Mouse (Mus musculus) midbrain, embryonic 16.5 days (tissue): ENCODE results near the gene Tmem235. TPM values are rescaled to one million over a fixed set of nuclear protein-coding genes. Genes with fewer than 3 reads are reported as not detected.

Source experiments
- ATAC-seq: fragments of 200-750 bp; cut with Nextera tagmentation; 2 replicates; pipeline ENCODE4 v1.8.0; 2017; ENCODE audit warnings: moderate TSS enrichment
- H3K27ac ChIP-seq: fragments of 300-500 bp; sonication (generic); 2 replicates; pipeline ENCODE4 v1.5.1; 2014; ENCODE audit warnings: mild to moderate bottlenecking, low read length, mixed read lengths
- H3K27me3 ChIP-seq: fragments of 300-500 bp; sonication (generic); 2 replicates; pipeline ENCODE4 v1.6.1; 2014; ENCODE audit warnings: low read depth, low read length, mixed read lengths; ENCODE audit not compliant: control insufficient read depth, insufficient read depth
- H3K36me3 ChIP-seq: fragments of 300-500 bp; sonication (generic); 2 replicates; pipeline ENCODE4 v1.6.1; 2014; ENCODE audit warnings: mild to moderate bottlenecking, low read length, moderate library complexity, mixed read lengths; ENCODE audit not compliant: control insufficient read depth, insufficient read depth
- H3K4me1 ChIP-seq: fragments of 300-500 bp; sonication (generic); 2 replicates; pipeline ENCODE4 v1.6.1; 2014; ENCODE audit warnings: mild to moderate bottlenecking, low read length, mixed read lengths; ENCODE audit not compliant: control insufficient read depth, insufficient read depth
- H3K4me2 ChIP-seq: fragments of 300-500 bp; sonication (generic); 2 replicates; pipeline ENCODE4 v1.6.1; 2014; ENCODE audit warnings: mild to moderate bottlenecking, low read length, mixed read lengths
- H3K4me3 ChIP-seq: fragments of 300-500 bp; sonication (generic); 2 replicates; pipeline ENCODE4 v1.5.1; 2014; ENCODE audit warnings: low read depth, mild to moderate bottlenecking, low read length, moderate library complexity, mixed read lengths
- H3K9ac ChIP-seq: fragments of 300-500 bp; sonication (generic); 2 replicates; pipeline ENCODE4 v1.6.1; 2014; ENCODE audit warnings: low read depth, low read length, mixed read lengths
- H3K9me3 ChIP-seq: fragments of 300-500 bp; sonication (generic); replicated peaks from 2 replicates; pipeline ENCODE4 v1.6.1; 2014; ENCODE audit warnings: mild to moderate bottlenecking, low read length, mixed read lengths; ENCODE audit not compliant: control insufficient read depth, poor library complexity, severe bottlenecking
- WGBS: fragments of 180-500 bp; shearing (Covaris S2); extraction: QIAGEN DNeasy Blood & Tissue Kit; methylation state at CpG from one replicate; pipeline ENCODE4 v1.1.7; 2014; 5-methylcytosine and 5-hydroxymethylcytosine counted together
- polyA plus RNA-seq: library from polyadenylated mRNA; unstranded; fragments of >200 nt; fragmentation: Nextera tagmentation; extraction: Ambion mirVana; gene quantifications from 2 replicates; pipeline ENCODE4 v1.2.1, GENCODE M21; 2015

The Tmem235 gene
- polyA plus RNA-seq, 1 experiment from 2014 or later: not detected

- ATAC-seq: no peak
- peaks cover 27% of the 10 kb centered on the region for H3K4me1 ChIP-seq
- H3K27ac ChIP-seq: no peak overlapping the region
- no peak overlapping the region for H3K4me2 ChIP-seq
- 94% methylated on average over 19 of the region's 19 CpGs for WGBS
- H3K36me3 ChIP-seq: no peaks in the 10 kb centered on the region
- no peak overlapping the region for H3K4me3 ChIP-seq
- H3K27me3 ChIP-seq: no peaks in the 10 kb centered on the region
- no peaks in the 10 kb centered on the region for H3K9me3 ChIP-seq
- H3K9ac ChIP-seq: no peak overlapping the region
Observed at GRCm38 (mm10) chr11:117891581-117892175, 31.1 kb downstream of the Tmem235 start.

GRCm38 (mm10) chr11:117892199-117892598 is 31.6 kb downstream of the Tmem235 start:
- no peaks in the 10 kb centered on the region for H3K27me3 ChIP-seq
- ATAC-seq: no peak
- no peaks in the 10 kb centered on the region for H3K36me3 ChIP-seq
- no peak overlapping the region for H3K4me3 ChIP-seq
- H3K4me1 ChIP-seq: peaks cover 27% of the 10 kb centered on the region
- no peak overlapping the region for H3K4me2 ChIP-seq
- H3K9me3 ChIP-seq: no peaks in the 10 kb centered on the region
- 66% methylated on average over 6 of the region's 6 CpGs for whole genome bisulfite sequencing
- no peak overlapping the region for H3K9ac ChIP-seq
- no peak overlapping the region for H3K27ac ChIP-seq

GRCm38 (mm10) chr11:117894676-117895075 is 34.1 kb downstream of the Tmem235 start:
- H3K9ac ChIP-seq: no peak overlapping the region
- H3K4me1 ChIP-seq: peaks cover 14% of the 10 kb centered on the region
- WGBS: 67% methylated on average over 10 of the region's 10 CpGs
- H3K4me2 ChIP-seq: no peak overlapping the region
- no peaks in the 10 kb centered on the region for H3K27me3 ChIP-seq
- H3K4me3 ChIP-seq: no peak overlapping the region
- no peak for ATAC-seq
- H3K9me3 ChIP-seq: no peaks in the 10 kb centered on the region
- H3K27ac ChIP-seq: no peak overlapping the region
- H3K36me3 ChIP-seq: no peaks in the 10 kb centered on the region

- Histone ChIP-seq H3K27ac (no peak overlapping the region), H3K27me3 (no peaks in the 10 kb centered on the region), H3K4me1 (no peaks in the 10 kb centered on the region), H3K36me3 (no peaks in the 10 kb centered on the region), H3K4me2 (no peak overlapping the region), H3K9ac (no peak overlapping the region), H3K9me3 (no peaks in the 10 kb centered on the region), H3K4me3 (no peak overlapping the region)
- WGBS: 28% methylated on average over 2 of the region's 2 CpGs
- ATAC-seq: no peak
Observed at GRCm38 (mm10) chr11:117896533-117896932, 36.0 kb downstream of the Tmem235 start.

- no peaks in the 10 kb centered on the region for H3K9me3 ChIP-seq
- no peak for ATAC-seq
Observed at GRCm38 (mm10) chr11:117902282-117902681, 41.7 kb downstream of the Tmem235 start.

GRCm38 (mm10) chr11:117904442-117904841 is 43.9 kb downstream of the Tmem235 start:
- no peaks in the 10 kb centered on the region for H3K4me1 ChIP-seq
- H3K27ac ChIP-seq: no peak overlapping the region
- no peak overlapping the region for H3K4me2 ChIP-seq
- no peak overlapping the region for H3K4me3 ChIP-seq
- ATAC-seq: no peak
- H3K27me3 ChIP-seq: no peaks in the 10 kb centered on the region
- H3K36me3 ChIP-seq: no peaks in the 10 kb centered on the region
- no peak overlapping the region for H3K9ac ChIP-seq
- H3K9me3 ChIP-seq: no peaks in the 10 kb centered on the region
- 87% methylated on average over 8 of the region's 8 CpGs for WGBS

More at GRCm38 (mm10) chr11:117902282-117902681, 41.7 kb downstream of the Tmem235 start:
- Histone ChIP-seq H3K4me2 (no peak overlapping the region), H3K9ac (no peak overlapping the region), H3K4me1 (no peaks in the 10 kb centered on the region), H3K27ac (no peak overlapping the region), H3K4me3 (no peak overlapping the region), H3K27me3 (no peaks in the 10 kb centered on the region), H3K36me3 (no peaks in the 10 kb centered on the region)
- 44% methylated on average over 2 of the region's 2 CpGs for WGBS

GRCm38 (mm10) chr11:117909337-117909736 is 48.8 kb downstream of the Tmem235 start:
- Histone ChIP-seq H3K27me3 (no peaks in the 10 kb centered on the region), H3K4me2 (no peak overlapping the region), H3K9me3 (no peaks in the 10 kb centered on the region), H3K4me3 (no peak overlapping the region), H3K4me1 (no peaks in the 10 kb centered on the region), H3K27ac (no peak overlapping the region), H3K9ac (no peak overlapping the region), H3K36me3 (no peaks in the 10 kb centered on the region)
- 91% methylated on average over 8 of the region's 8 CpGs for WGBS
- no peak for ATAC-seq

GRCm38 (mm10) chr11:117912684-117913352 is 52.3 kb downstream of the Tmem235 start:
- no peaks in the 10 kb centered on the region for H3K4me1 ChIP-seq
- H3K27ac ChIP-seq: no peak overlapping the region
- WGBS: 30% methylated on average over 13 of the region's 13 CpGs
- no peak overlapping the region for H3K4me2 ChIP-seq
- H3K27me3 ChIP-seq: no peaks in the 10 kb centered on the region
- ATAC-seq: no peak
- no peak overlapping the region for H3K4me3 ChIP-seq
- H3K36me3 ChIP-seq: no peaks in the 10 kb centered on the region
- H3K9ac ChIP-seq: no peak overlapping the region
- no peaks in the 10 kb centered on the region for H3K9me3 ChIP-seq

- H3K9me3 ChIP-seq: no peaks in the 10 kb centered on the region
- no peak overlapping the region for H3K4me2 ChIP-seq
- H3K4me3 ChIP-seq: no peak overlapping the region
- WGBS: 77% methylated on average over 12 of the region's 12 CpGs
- H3K27me3 ChIP-seq: no peaks in the 10 kb centered on the region
- no peaks in the 10 kb centered on the region for H3K4me1 ChIP-seq
- H3K36me3 ChIP-seq: no peaks in the 10 kb centered on the region
- no peak overlapping the region for H3K9ac ChIP-seq
- H3K27ac ChIP-seq: no peak overlapping the region
- no peak for ATAC-seq
Observed at GRCm38 (mm10) chr11:117914531-117914930, 54.0 kb downstream of the Tmem235 start.
